Mouse (Mus musculus) lung, adult 2 months (tissue): ENCODE results near the gene Alg2.

ENCODE experiments used
- CTCF ChIP-seq: fragments of 200-500 bp; IDR thresholded peaks from 2 replicates; pipeline ENCODE4 v1.5.1; 2011; ENCODE audit warnings: mild to moderate bottlenecking, low read length, control low read depth; ENCODE audit not compliant: insufficient read depth
- POLR2A ChIP-seq: fragments of 200-500 bp; IDR thresholded peaks from 2 replicates; pipeline ENCODE4 v1.6.1; 2011; ENCODE audit warnings: low read depth, mild to moderate bottlenecking, control low read depth, low read length, borderline replicate concordance; ENCODE audit errors: extremely low read depth

- TF ChIP-seq POLR2A (no peak), CTCF (no peak)
Measured at GRCm38 (mm10) chr4:47449586-47450522, 24.3 kb downstream of the Alg2 start.
